Mouse (Mus musculus): ENCODE results near the gene Ildr2.

GRCm38 (mm10) chr1:166255091-166255490, 1.2 kb downstream of the Ildr2 start:
- TF ChIP-seq CTCF (IDR thresholded peaks at IDR 0.05; ENCODE audit: low read depth, low read length) (no peak), GATA1 (IDR thresholded peaks at IDR 0.05; ENCODE audit: borderline replicate concordance, low read length) (no peak), GATA2 (IDR thresholded peaks at IDR 0.05; ENCODE audit: borderline replicate concordance, low read depth, low read length) (no peak), POLR2AphosphoS5 (IDR thresholded peaks at IDR 0.05; ENCODE audit: insufficient replicate concordance, low read depth, low read length) (no peak)
